Mouse (Mus musculus) liver, embryonic 14.5 days (tissue): ENCODE data around the gene Ddx46.

ENCODE experiments used
- CTCF ChIP-seq: IDR thresholded peaks from 2 replicates; pipeline ENCODE4 v1.5.1; 2016; ENCODE audit warnings: antibody characterized with exemption, low read depth, control low read depth
- EP300 ChIP-seq: IDR thresholded peaks from 2 replicates; pipeline ENCODE4 v1.6.1; 2016; ENCODE audit warnings: antibody characterized with exemption, low read depth

GRCm38 (mm10) chr13:55721995-55722394 is 87.2 kb downstream of the Ddx46 start:
- TF ChIP-seq CTCF (no peak), EP300 (no peak)
